In the genomic region with DNA sequence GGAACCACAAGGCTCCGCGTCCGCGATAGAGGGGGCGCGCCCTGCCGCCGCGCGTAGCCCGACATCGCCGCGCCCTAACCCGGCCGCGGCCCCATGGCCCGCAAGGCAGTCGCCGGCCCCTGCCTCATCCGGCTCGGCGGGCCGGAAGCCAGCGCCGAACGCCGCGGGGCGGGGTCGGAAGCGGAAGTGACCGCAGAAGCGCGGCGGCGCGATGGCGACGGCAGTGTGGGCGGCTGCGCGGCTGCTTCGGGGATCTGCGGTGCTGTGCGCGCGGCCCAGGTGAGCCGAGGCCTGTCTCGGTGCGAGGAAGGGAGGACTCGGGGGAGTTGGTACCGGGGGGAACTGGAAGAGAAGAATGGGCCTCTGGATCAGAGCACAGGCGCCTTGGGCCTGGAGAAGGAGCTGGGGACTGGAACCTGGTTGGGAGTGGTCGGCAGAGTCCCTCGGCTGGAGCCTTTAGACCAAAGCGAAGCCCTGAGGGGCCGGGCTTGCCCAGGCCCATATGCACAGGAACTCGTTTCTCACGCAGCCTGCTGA, we compare ENCODE assay signal across 8 mouse cellular contexts. TPM values are rescaled to one million over a fixed set of nuclear protein-coding genes. Genes with fewer than 3 reads are reported as not detected.
DNase-seq lines count a peak whose midpoint lies in the region; ATAC-seq and TF ChIP-seq lines count a peak whose summit lies in the region.

Entr1 (minus strand) TSS at position 163 of the 537 bp plus-strand sequence.
Pmpca (plus strand) TSS at position 186 of the 537 bp plus-strand sequence.

- peak within 1 kb of the TSS; percentile 85 for H3K9ac ChIP-seq in MEL (ENCODE audit: control insufficient read depth, low read depth, low read length, poor library complexity, severe bottlenecking)
- H3K9ac ChIP-seq in forebrain, embryonic 16.5 days (replicated peaks; ENCODE audit: low read depth, low read length): peak within 1 kb of the TSS; percentile 81
- peak within 1 kb of the TSS; percentile 90 for H3K9ac ChIP-seq in lung, embryonic 15.5 days

- peaks cover 0 to 11% of the 10 kb centered on the region in 2 experiments; a peak in 3 of 4 replicates for H3K4me1 ChIP-seq in MEL (ENCODE audit: control insufficient read depth in 1 of 2, insufficient read depth in 2 of 2, low read length in 2 of 2)
- H3K4me1 ChIP-seq in forebrain, embryonic 16.5 days (replicated peaks; ENCODE audit: control insufficient read depth, insufficient read depth, low read length): peaks cover 22% of the 10 kb centered on the region
- peaks cover 19% of the 10 kb centered on the region for H3K4me1 ChIP-seq in lung, embryonic 15.5 days
- H3K4me1 ChIP-seq in thymus, adult 2 months (replicated peaks; ENCODE audit: control insufficient read depth, insufficient read depth, low read length): peaks cover 16% of the 10 kb centered on the region

- peak within 1 kb of the TSS; percentile 99 for H3K4me2 ChIP-seq in forebrain, embryonic 16.5 days (ENCODE audit: low read length)
- peak within 1 kb of the TSS; percentile 94 for H3K4me2 ChIP-seq in lung, embryonic 15.5 days

- peaks cover 7 to 12% of the 10 kb centered on the region in 2 experiments for H3K36me3 ChIP-seq in MEL (ENCODE audit: control insufficient read depth in 1 of 2, insufficient read depth in 2 of 2, low read length in 2 of 2)
- peaks cover 44% of the 10 kb centered on the region for H3K36me3 ChIP-seq in forebrain, embryonic 16.5 days (ENCODE audit: control insufficient read depth, insufficient read depth)
- H3K36me3 ChIP-seq in lung, embryonic 15.5 days: peaks cover 72% of the 10 kb centered on the region
- H3K36me3 ChIP-seq in thymus, adult 2 months (ENCODE audit: control insufficient read depth, insufficient read depth, low read length): peaks cover 56% of the 10 kb centered on the region

- intact Hi-C loops in heart, postnatal 25 days (cut with DNase I): loop anchor here (1.0 kb wide), 1 partner anchor 37 kb away; the partner anchor contains the start of gene Dnlz

- H3K27me3 ChIP-seq in MEL (ENCODE audit: control insufficient read depth in 1 of 2, insufficient read depth in 2 of 2, low read length in 2 of 2): no peaks in the 10 kb centered on the region
- no peaks in the 10 kb centered on the region for H3K27me3 ChIP-seq in forebrain, embryonic 16.5 days (replicated peaks; ENCODE audit: control insufficient read depth, insufficient read depth, low read length)
- H3K27me3 ChIP-seq in lung, embryonic 15.5 days: no peaks in the 10 kb centered on the region
- H3K27me3 ChIP-seq in thymus, adult 2 months (ENCODE audit: control insufficient read depth, insufficient read depth, low read length): no peaks in the 10 kb centered on the region

- peak within 1 kb of the TSS; percentile 75 to 93 for H3K4me3 ChIP-seq in MEL (ENCODE audit: control insufficient read depth in 1 of 2, insufficient read depth in 1 of 2, low read depth in 2 of 2, low read length in 2 of 2)
- H3K4me3 ChIP-seq in forebrain, embryonic 16.5 days (replicated peaks; ENCODE audit: low read length): peak within 1 kb of the TSS; percentile 97
- peak within 1 kb of the TSS; percentile 98 for H3K4me3 ChIP-seq in layer of hippocampus, adult 2 months
- peak within 1 kb of the TSS; percentile 76 for H3K4me3 ChIP-seq in lung, embryonic 15.5 days
- H3K4me3 ChIP-seq in thymus, adult 2 months (ENCODE audit: control insufficient read depth, insufficient read depth, low read length): peak within 1 kb of the TSS; percentile 86

- H3K9me3 ChIP-seq in MEL (replicated peaks; ENCODE audit: insufficient read depth, low read length): no peaks in the 10 kb centered on the region
- H3K9me3 ChIP-seq in forebrain, embryonic 16.5 days (ENCODE audit: control insufficient read depth, low read length): no peaks in the 10 kb centered on the region
- no peaks in the 10 kb centered on the region for H3K9me3 ChIP-seq in lung, embryonic 15.5 days

- H3K27ac ChIP-seq in MEL (ENCODE audit: control insufficient read depth, low read depth, low read length): peak within 1 kb of the TSS; percentile 34; the same call in 1 of the 2 replicates
- H3K27ac ChIP-seq in forebrain, embryonic 16.5 days (ENCODE audit: low read length): peak within 1 kb of the TSS; percentile 62
- peak within 1 kb of the TSS; percentile 89 for H3K27ac ChIP-seq in layer of hippocampus, adult 2 months
- peak within 1 kb of the TSS; percentile 42; the same call in 1 of the 2 replicates for H3K27ac ChIP-seq in lung, embryonic 15.5 days
- no peak within 1 kb of the TSS for H3K27ac ChIP-seq in thymus, adult 2 months (ENCODE audit: control insufficient read depth, insufficient read depth, low read length)

- TF ChIP-seq CTCF in MEL (IDR thresholded peaks at IDR 0.05 in 2 of 3, conservative IDR thresholded peaks at IDR 0.05 in 1 of 3; ENCODE audit: control insufficient read depth in 1 of 3, insufficient read depth in 1 of 3, low read depth in 2 of 3, low read length in 3 of 3, poor library complexity in 1 of 3, severe bottlenecking in 1 of 3): no peak
- 0 out of 2 replicates have a peak, but pooled peaks have one; percentile 3 for TF ChIP-seq CTCF in layer of hippocampus, adult 2 months (conservative IDR thresholded peaks at IDR 0.05)
- no peak for TF ChIP-seq CTCF in thymus, adult 2 months (IDR thresholded peaks at IDR 0.05; ENCODE audit: borderline replicate concordance, control insufficient read depth, extremely low read depth, insufficient read depth, low read length, poor library complexity)

- no peak for TF ChIP-seq EP300 in MEL (IDR thresholded peaks at IDR 0.05; ENCODE audit: low read depth in 1 of 2, low read length in 2 of 2)

- no peak for TF ChIP-seq RAD21 in MEL (IDR thresholded peaks at IDR 0.05; ENCODE audit: low read depth, low read length)

- ATAC-seq in forebrain, embryonic 16.5 days: peak; percentile 94
- ATAC-seq in lung, embryonic 15.5 days (ENCODE audit: borderline replicate concordance, extremely low read depth, low FRiP score, low TSS enrichment): peak; percentile 87

- peak; percentile 94 to 97 for TF ChIP-seq POLR2A in MEL (IDR thresholded peaks at IDR 0.05; ENCODE audit: control insufficient read depth in 1 of 2, insufficient read depth in 1 of 2, low read depth in 1 of 2, low read length in 2 of 2, poor library complexity in 1 of 2)
- peak; percentile 96 for TF ChIP-seq POLR2A in thymus, adult 2 months (IDR thresholded peaks at IDR 0.05; ENCODE audit: control insufficient read depth, extremely low read depth, insufficient read depth, low read length, poor library complexity)

- H3K79me2 ChIP-seq in MEL (ENCODE audit: control insufficient read depth, insufficient read depth, low read length, poor library complexity): peaks cover 31% of the 10 kb centered on the region

- DNase-seq in MEL (ENCODE audit: low read depth, low spot score): peak; percentile 87
- DNase-seq in cerebellum, adult 11-12 months: peak; percentile 78
- peak; percentile 72 for DNase-seq in heart, postnatal 25 days (ENCODE audit: low spot score)
- peak; percentile 82 to 85 for DNase-seq in layer of hippocampus, adult 2 months (ENCODE audit: low spot score in 2 of 2)
- DNase-seq in ovary, adult 18-20 months (ENCODE audit: low spot score): peak; percentile 67
- peak; percentile 85 for DNase-seq in thymus, adult 2 months

- WGBS in forebrain, embryonic 16.5 days: under 1% methylated on average over 57 of the region's 60 CpGs
- WGBS in lung, embryonic 15.5 days: under 1% methylated on average over 60 of the region's 60 CpGs
- WGBS in thymus, adult 2 months: under 1% methylated on average over 60 of the region's 60 CpGs

TF ChIP-seq in MEL, 35 proteins besides CTCF, POLR2A, EP300 and RAD21 (continues in another document):
- peak; percentile 87 for TF ChIP-seq ELF1 (IDR thresholded peaks at IDR 0.05; ENCODE audit: low read depth, low read length)
- TF ChIP-seq E2F4 (IDR thresholded peaks at IDR 0.05; ENCODE audit: borderline replicate concordance, low read depth, low read length): no peak
- peak; percentile 90 for TF ChIP-seq POLR2AphosphoS2 (IDR thresholded peaks at IDR 0.05; ENCODE audit: low read length)
- peak; percentile 59; the same call in 1 of the 2 replicates for TF ChIP-seq MAZ (IDR thresholded peaks at IDR 0.05; ENCODE audit: low read depth, low read length)
- peak; percentile 57; the same call in 1 of the 2 replicates for TF ChIP-seq ZMIZ1 (IDR thresholded peaks at IDR 0.05; ENCODE audit: low read depth, low read length)
- TF ChIP-seq SIN3A (IDR thresholded peaks at IDR 0.05; ENCODE audit: low read length): peak; percentile 82
- TF ChIP-seq TCF12 (IDR thresholded peaks at IDR 0.05; ENCODE audit: low read depth, low read length): peak; percentile 66
- no peak for TF ChIP-seq JUND (IDR thresholded peaks at IDR 0.05; ENCODE audit: low read depth, low read length)
- no peak for TF ChIP-seq GATA1 (IDR thresholded peaks at IDR 0.05; ENCODE audit: low read depth, low read length)
- peak; percentile 96 for TF ChIP-seq NELFE (IDR thresholded peaks at IDR 0.05; ENCODE audit: low read depth, low read length)
- peak; percentile 87 for TF ChIP-seq HCFC1 (IDR thresholded peaks at IDR 0.05; ENCODE audit: low read depth, low read length)
- TF ChIP-seq MXI1 (IDR thresholded peaks at IDR 0.05; ENCODE audit: low read depth, low read length): peak; percentile 84
- no peak for TF ChIP-seq USF2 (IDR thresholded peaks at IDR 0.05; ENCODE audit: borderline replicate concordance in 1 of 2, insufficient read depth in 1 of 2, low read depth in 1 of 2, low read length in 2 of 2)
- TF ChIP-seq MYC (IDR thresholded peaks at IDR 0.05; ENCODE audit: low read depth, low read length): 0 out of 2 replicates have a peak, but pooled peaks have one; percentile 14

RNA-seq across cellular contexts. Expression of gene Entr1, which starts in this region (rescaled TPM):
- 51.7 and 63.6 TPM in 2 replicates for total RNA-seq in MEL (2012; rRNA removed)
- 10 to 100 TPM in 1 of 2 experiments, not detected in 1; 71.1 TPM for polyA plus RNA-seq in MEL (2012; ENCODE audit: insufficient read depth in 1 of 2, insufficient read length in 2 of 2, low read depth in 1 of 2, low replicate concordance in 2 of 2, missing spikeins in 1 of 2)
- polyA plus RNA-seq in forebrain, embryonic 16.5 days (2015; fragmentation: Nextera tagmentation; extraction: Ambion mirVana): 194 and 208 TPM in 2 replicates
- total RNA-seq in heart, postnatal 25 days (2021): 10 to 100 TPM; 49.1 to 50.1 TPM
- 100 to 1,000 TPM; 159 to 168 TPM for total RNA-seq in layer of hippocampus, adult 2 months (2021)
- polyA plus RNA-seq in lung, embryonic 15.5 days (2015; fragmentation: Nextera tagmentation; extraction: Ambion mirVana): 107 and 117 TPM in 2 replicates
- 216 and 228 TPM in 2 replicates for polyA plus RNA-seq in thymus, adult 2 months (2012; rRNA removed)

RNA-seq across cellular contexts. Expression of gene Pmpca, which starts in this region (rescaled TPM):
- total RNA-seq in MEL (2012; rRNA removed): 87.6 and 96.5 TPM in 2 replicates
- 100 to 1,000 TPM in 1 of 2 experiments, 10 to 100 TPM in 1; 46.4 to 166 TPM for polyA plus RNA-seq in MEL (2012; ENCODE audit: insufficient read depth in 1 of 2, insufficient read length in 2 of 2, low read depth in 1 of 2, low replicate concordance in 2 of 2, missing spikeins in 1 of 2)
- polyA plus RNA-seq in forebrain, embryonic 16.5 days (2015; fragmentation: Nextera tagmentation; extraction: Ambion mirVana): 95.3 and 100 TPM in 2 replicates
- total RNA-seq in heart, postnatal 25 days (2021): 100 to 1,000 TPM; 129 to 130 TPM
- 100 to 1,000 TPM in 1 of 2 experiments, 10 to 100 TPM in 1; 89.2 to 100 TPM for total RNA-seq in layer of hippocampus, adult 2 months (2021)
- polyA plus RNA-seq in lung, embryonic 15.5 days (2015; fragmentation: Nextera tagmentation; extraction: Ambion mirVana): 95.2 and 99.7 TPM in 2 replicates
- 50.5 and 55.2 TPM in 2 replicates for polyA plus RNA-seq in thymus, adult 2 months (2012; rRNA removed)
